ENCODE assay signal across 8 mouse cellular contexts in the genomic region with DNA sequence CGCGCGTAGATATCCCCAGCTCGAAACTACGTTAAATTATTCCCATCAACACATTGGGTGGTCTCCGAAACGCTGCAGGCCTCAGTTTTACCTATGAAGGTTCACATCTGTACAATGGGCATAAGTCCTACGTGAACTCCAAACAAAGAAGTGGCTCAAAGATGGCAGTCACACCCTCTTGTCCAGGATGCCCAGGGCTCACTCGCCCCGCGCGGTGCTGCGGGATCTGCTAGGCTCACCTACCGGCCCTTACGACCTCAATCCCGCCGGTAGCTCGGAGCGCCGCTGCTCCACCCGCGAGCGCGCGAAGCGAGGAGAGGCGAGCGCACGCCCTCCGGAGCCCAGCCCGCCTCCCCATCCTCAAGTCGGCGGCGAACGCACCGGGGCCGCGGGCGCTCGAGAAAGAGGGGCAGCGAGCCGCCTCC. TPM values are rescaled to one million over a fixed set of nuclear protein-coding genes. Genes with fewer than 3 reads are reported as not detected.
DNase-seq lines count a peak whose midpoint lies in the region; ATAC-seq and TF ChIP-seq lines count a peak whose summit lies in the region.

No protein-coding gene starts in this region.

- H3ac ChIP-seq in C2C12 (ENCODE audit: control insufficient read depth, insufficient read length, low read depth): peak overlapping the region; percentile 82

- no peak for TF ChIP-seq EP300 in heart, adult 2 months (IDR thresholded peaks at IDR 0.05; ENCODE audit: insufficient read depth, low read depth, low read length)

- H3K79me2 ChIP-seq in heart, adult 2 months (replicated peaks; ENCODE audit: control insufficient read depth, insufficient read depth, low read length): no peaks in the 10 kb centered on the region
- H3K79me2 ChIP-seq in C2C12 (ENCODE audit: control insufficient read depth, insufficient read depth): peaks cover 53% of the 10 kb centered on the region

- H3K36me3 ChIP-seq in heart, adult 2 months (ENCODE audit: control insufficient read depth, insufficient read depth, low read length): no peaks in the 10 kb centered on the region
- peaks cover 43% of the 10 kb centered on the region for H3K36me3 ChIP-seq in C2C12 (ENCODE audit: control insufficient read depth, insufficient read depth)
- H3K36me3 ChIP-seq in hindbrain, embryonic 12.5 days: peaks cover 2% of the 10 kb centered on the region; the same call in 1 of the 2 replicates

- H3K9ac ChIP-seq in heart, adult 2 months (ENCODE audit: low read depth, low read length): peak overlapping the region; percentile 85
- peak overlapping the region; percentile 94 for H3K9ac ChIP-seq in hindbrain, embryonic 12.5 days

- intact Hi-C loops in heart, adult 2 months (cut with DNase I): loop anchor here (2.0 kb wide), 1 partner anchor 39 kb away; the partner anchor contains the start of genes Ift80 and Smc4

- under 1% methylated on average over 42 of the region's 42 CpGs for WGBS in heart, adult 2 months
- 0% methylated on average over 41 of the region's 42 CpGs for WGBS in hindbrain, embryonic 12.5 days

- H3K4me1 ChIP-seq in heart, adult 2 months (ENCODE audit: control insufficient read depth, insufficient read depth, low read length): no peaks in the 10 kb centered on the region; the same call in 1 of the 2 replicates
- peaks cover 11% of the 10 kb centered on the region for H3K4me1 ChIP-seq in hindbrain, embryonic 12.5 days

- TF ChIP-seq POLR2A in heart, adult 2 months (IDR thresholded peaks at IDR 0.05; ENCODE audit: insufficient read depth, low read depth, low read length): no peak

- H3K79me3 ChIP-seq in C2C12 (ENCODE audit: low read depth): peaks cover 51% of the 10 kb centered on the region

- no peak for DNase-seq in heart, adult 2 months
- no peak for DNase-seq in heart, postnatal 4 days
- peak; percentile 46 for DNase-seq in embryo, embryonic 11.5 days (ENCODE audit: low read depth, low spot score)
- DNase-seq in mesoderm, embryonic 11.5 days (ENCODE audit: low read depth, low spot score): peak; percentile 67
- no peak for DNase-seq in left cerebral cortex, adult 18-20 months (ENCODE audit: low spot score in 2 of 2)
- no peak for DNase-seq in layer of hippocampus, postnatal 36 days

- no peaks in the 10 kb centered on the region for H3K27me3 ChIP-seq in heart, adult 2 months (ENCODE audit: control insufficient read depth, insufficient read depth, low read length)
- no peaks in the 10 kb centered on the region for H3K27me3 ChIP-seq in C2C12 (ENCODE audit: control insufficient read depth, insufficient read depth, insufficient read length)
- H3K27me3 ChIP-seq in hindbrain, embryonic 12.5 days: no peaks in the 10 kb centered on the region

- H3K4me2 ChIP-seq in hindbrain, embryonic 12.5 days (replicated peaks): peak overlapping the region; percentile 83

- no peak for TF ChIP-seq CTCF in heart, adult 2 months (IDR thresholded peaks at IDR 0.05)
- no peak for TF ChIP-seq CTCF in C2C12 (IDR thresholded peaks at IDR 0.05; ENCODE audit: control insufficient read depth, insufficient read depth, insufficient read length)

- ATAC-seq in hindbrain, embryonic 12.5 days (ENCODE audit: low FRiP score): peak; percentile 73

- no peaks in the 10 kb centered on the region for H3K9me3 ChIP-seq in hindbrain, embryonic 12.5 days (replicated peaks)

- H3K27ac ChIP-seq in heart, adult 2 months: peak overlapping the region; percentile 58
- H3K27ac ChIP-seq in hindbrain, embryonic 12.5 days: peak overlapping the region; percentile 96

- peak overlapping the region; percentile 90 for H3K4me3 ChIP-seq in heart, adult 2 months
- peak overlapping the region; percentile 61 for H3K4me3 ChIP-seq in C2C12 (ENCODE audit: insufficient read depth, poor library complexity, severe bottlenecking)
- peak overlapping the region; percentile 91 for H3K4me3 ChIP-seq in hindbrain, embryonic 12.5 days

TF ChIP-seq in C2C12, 6 proteins besides CTCF, POLR2A, EP300 and RAD21:
- TF ChIP-seq MAX (IDR thresholded peaks at IDR 0.05) (no peak), MYOG (IDR thresholded peaks at IDR 0.05; ENCODE audit: control insufficient read depth, extremely low read depth, insufficient read length) (no peak), CEBPB (IDR thresholded peaks at IDR 0.05; ENCODE audit: low read depth) (no peak), FOSL1 (IDR thresholded peaks at IDR 0.05; ENCODE audit: insufficient read depth, low read length, poor library complexity, severe bottlenecking) (no peak), USF1 (IDR thresholded peaks at IDR 0.05; ENCODE audit: low read depth) (no peak), MYOD1 (IDR thresholded peaks at IDR 0.05; ENCODE audit: control insufficient read depth, insufficient read length, low read depth) (no peak)

RNA-seq across cellular contexts. Expression of gene Trim59, which starts 0.4 kb away (rescaled TPM):
- 1 to 10 TPM; 2.1 to 2.2 TPM for total RNA-seq in heart, adult 2 months (2021)
- polyA plus RNA-seq in heart, adult 2 months (2012; rRNA removed): 0.20 TPM in 2 replicates
- 10 to 100 TPM; 31.4 to 35.3 TPM for total RNA-seq in heart, postnatal 4 days (2021)
- 24.7 TPM for polyA plus RNA-seq in C2C12 (2012; fragmentation: generic; extraction: Trizol)
- polyA plus RNA-seq in hindbrain, embryonic 12.5 days (2016; fragmentation: Nextera tagmentation; extraction: Ambion mirVana): 122 and 125 TPM in 2 replicates
- 10 to 100 TPM; 11.0 to 11.2 TPM for total RNA-seq in left cerebral cortex, adult 18-20 months (2021)
- total RNA-seq in layer of hippocampus, postnatal 36 days (2021): 10 to 100 TPM; 11.6 to 14.3 TPM

RNA-seq across cellular contexts. Expression of gene Smc4, which starts 39.6 kb away (rescaled TPM):
- total RNA-seq in heart, adult 2 months (2021): 10 to 100 TPM; 11.1 to 12.0 TPM
- polyA plus RNA-seq in heart, adult 2 months (2012; rRNA removed): 1.5 and 3.3 TPM in 2 replicates
- 100 to 1,000 TPM in 1 of 2 experiments, 10 to 100 TPM in 1; 93.9 to 109 TPM for total RNA-seq in heart, postnatal 4 days (2021)
- polyA plus RNA-seq in C2C12 (2012; fragmentation: generic; extraction: Trizol): 26.4 TPM
- polyA plus RNA-seq in hindbrain, embryonic 12.5 days (2016; fragmentation: Nextera tagmentation; extraction: Ambion mirVana): 131 TPM in 2 replicates
- total RNA-seq in left cerebral cortex, adult 18-20 months (2021): 1 to 10 TPM; 3.9 to 5.1 TPM
- total RNA-seq in layer of hippocampus, postnatal 36 days (2021): 1 to 10 TPM; 6.9 to 7.5 TPM

RNA-seq across cellular contexts. Expression of gene Ift80, which starts 39.8 kb away (rescaled TPM):
- 1 to 10 TPM; 4.8 to 5.1 TPM for total RNA-seq in heart, adult 2 months (2021)
- polyA plus RNA-seq in heart, adult 2 months (2012; rRNA removed): 1.3 and 3.5 TPM in 2 replicates
- 10 to 100 TPM in 1 of 2 experiments, 1 to 10 TPM in 1; 8.4 to 11.6 TPM for total RNA-seq in heart, postnatal 4 days (2021)
- 4.1 TPM for polyA plus RNA-seq in C2C12 (2012; fragmentation: generic; extraction: Trizol)
- 15.9 and 18.2 TPM in 2 replicates for polyA plus RNA-seq in hindbrain, embryonic 12.5 days (2016; fragmentation: Nextera tagmentation; extraction: Ambion mirVana)
- 10 to 100 TPM; 21.3 to 25.4 TPM for total RNA-seq in left cerebral cortex, adult 18-20 months (2021)
- 10 to 100 TPM; 26.0 to 28.4 TPM for total RNA-seq in layer of hippocampus, postnatal 36 days (2021)

Comparison
In these comparisons a context has a peak if more than half of its experiments do, and no peak if none do; other contexts are left out.
1. RNA of gene Smc4, which starts 39.6 kb away (total RNA-seq): 93.9 to 109 TPM in heart, postnatal 4 days; 11.1 to 12.0 TPM in heart, adult 2 months, 6.9 to 7.5 TPM in layer of hippocampus, postnatal 36 days and 3.9 to 5.1 TPM in left cerebral cortex, adult 18-20 months; every median in the first group is over 4 times any median in the second.
2. DNase-seq: peak in embryo, embryonic 11.5 days (single experiment) and mesoderm, embryonic 11.5 days (single experiment); none in heart, adult 2 months (0 of 2), heart, postnatal 4 days (single experiment), left cerebral cortex, adult 18-20 months (0 of 2) and layer of hippocampus, postnatal 36 days (0 of 2).
3. Peak in every context shown above with its lines, with median percentiles within 50 percentile points of each other: H3K4me3 ChIP-seq.